Mouse (Mus musculus): ENCODE results near the gene Entpd1. TPM values are rescaled to one million over a fixed set of nuclear protein-coding genes. Genes with fewer than 3 reads are reported as not detected.

The Entpd1 gene
- polyA plus RNA-seq, 1 experiment from 2014 or later = 5.4 TPM

- Histone ChIP-seq H3K4me2 (replicated peaks; ENCODE audit: low read depth, low read length) (no peak overlapping the region), H3K36me3 (ENCODE audit: control insufficient read depth, insufficient read depth, low read length) (no peaks in the 10 kb centered on the region), H3K27me3 (ENCODE audit: control insufficient read depth, insufficient read depth, low read length) (no peaks in the 10 kb centered on the region), H3K9ac (ENCODE audit: low read depth, low read length) (no peak overlapping the region; the same call in 1 of the 2 replicates), H3K4me3 (ENCODE audit: low read length) (no peak overlapping the region), H3K4me1 (ENCODE audit: control insufficient read depth, insufficient read depth, low read length) (no peaks in the 10 kb centered on the region), H3K27ac (ENCODE audit: low read depth, low read length) (peak overlapping the region; percentile 37; the same call in 1 of the 2 replicates), H3K9me3 (ENCODE audit: control insufficient read depth, low read length) (no peaks in the 10 kb centered on the region)
- no peak for ATAC-seq (ENCODE audit: low FRiP score, low TSS enrichment)
- 55% methylated on average over 9 of the region's 9 CpGs for WGBS
Measured at GRCm38 (mm10) chr19:40647319-40648158, 35.4 kb downstream of the Entpd1 start.

- WGBS = 78% methylated on average over 5 of the region's 5 CpGs
- Histone ChIP-seq H3K4me3 (ENCODE audit: low read length) (no peak overlapping the region), H3K27me3 (ENCODE audit: control insufficient read depth, insufficient read depth, low read length) (no peaks in the 10 kb centered on the region), H3K4me2 (replicated peaks; ENCODE audit: low read depth, low read length) (no peak overlapping the region), H3K9ac (ENCODE audit: low read depth, low read length) (no peak overlapping the region), H3K36me3 (ENCODE audit: control insufficient read depth, insufficient read depth, low read length) (no peaks in the 10 kb centered on the region), H3K9me3 (ENCODE audit: control insufficient read depth, low read length) (no peaks in the 10 kb centered on the region), H3K4me1 (ENCODE audit: control insufficient read depth, insufficient read depth, low read length) (no peaks in the 10 kb centered on the region), H3K27ac (ENCODE audit: low read depth, low read length) (no peak overlapping the region)
- ATAC-seq (ENCODE audit: low FRiP score, low TSS enrichment) = no peak
Measured at GRCm38 (mm10) chr19:40650090-40650489, 37.9 kb downstream of the Entpd1 start.

GRCm38 (mm10) chr19:40656207-40656606 lies 44.0 kb downstream of the Entpd1 start:
- H3K36me3 ChIP-seq (ENCODE audit: control insufficient read depth, insufficient read depth, low read length) = no peaks in the 10 kb centered on the region
- no peaks in the 10 kb centered on the region for H3K27me3 ChIP-seq (ENCODE audit: control insufficient read depth, insufficient read depth, low read length)
- H3K4me3 ChIP-seq (ENCODE audit: low read length) = no peak overlapping the region
- ATAC-seq (ENCODE audit: low FRiP score, low TSS enrichment) = no peak
- H3K27ac ChIP-seq (ENCODE audit: low read depth, low read length) = no peak overlapping the region
- no peaks in the 10 kb centered on the region for H3K4me1 ChIP-seq (ENCODE audit: control insufficient read depth, insufficient read depth, low read length)
- 88% methylated on average over 5 of the region's 5 CpGs for WGBS
- H3K9ac ChIP-seq (ENCODE audit: low read depth, low read length) = no peak overlapping the region
- no peaks in the 10 kb centered on the region for H3K9me3 ChIP-seq (ENCODE audit: control insufficient read depth, low read length)
- H3K4me2 ChIP-seq (replicated peaks; ENCODE audit: low read depth, low read length) = no peak overlapping the region

- 69% methylated on average over 6 of the region's 6 CpGs for WGBS
- ATAC-seq (ENCODE audit: low FRiP score, low TSS enrichment) = no peak
- Histone ChIP-seq H3K9me3 (ENCODE audit: control insufficient read depth, low read length) (no peaks in the 10 kb centered on the region), H3K36me3 (ENCODE audit: control insufficient read depth, insufficient read depth, low read length) (no peaks in the 10 kb centered on the region), H3K4me3 (ENCODE audit: low read length) (no peak overlapping the region), H3K27me3 (ENCODE audit: control insufficient read depth, insufficient read depth, low read length) (no peaks in the 10 kb centered on the region), H3K4me2 (replicated peaks; ENCODE audit: low read depth, low read length) (no peak overlapping the region), H3K27ac (ENCODE audit: low read depth, low read length) (no peak overlapping the region), H3K4me1 (ENCODE audit: control insufficient read depth, insufficient read depth, low read length) (no peaks in the 10 kb centered on the region), H3K9ac (ENCODE audit: low read depth, low read length) (no peak overlapping the region)
Measured at GRCm38 (mm10) chr19:40658281-40658680, 46.1 kb downstream of the Entpd1 start.

- no peak for ATAC-seq (ENCODE audit: low FRiP score, low TSS enrichment)
- no peak overlapping the region for H3K9ac ChIP-seq (ENCODE audit: low read depth, low read length)
Measured at GRCm38 (mm10) chr19:40658935-40659334, 46.8 kb downstream of the Entpd1 start.

GRCm38 (mm10) chr19:40659651-40660478 lies 47.7 kb downstream of the Entpd1 start:
- Histone ChIP-seq H3K27me3 (ENCODE audit: control insufficient read depth, insufficient read depth, low read length) (no peaks in the 10 kb centered on the region), H3K4me1 (ENCODE audit: control insufficient read depth, insufficient read depth, low read length) (no peaks in the 10 kb centered on the region), H3K4me2 (replicated peaks; ENCODE audit: low read depth, low read length) (peak overlapping the region; percentile 47), H3K27ac (ENCODE audit: low read depth, low read length) (no peak overlapping the region), H3K9me3 (ENCODE audit: control insufficient read depth, low read length) (no peaks in the 10 kb centered on the region), H3K4me3 (ENCODE audit: low read length) (peak overlapping the region; percentile 35), H3K36me3 (ENCODE audit: control insufficient read depth, insufficient read depth, low read length) (no peaks in the 10 kb centered on the region), H3K9ac (ENCODE audit: low read depth, low read length) (peak overlapping the region; percentile 38; the same call in 1 of the 2 replicates)
- 3% methylated on average over 16 of the region's 16 CpGs for WGBS
- no peak for ATAC-seq (ENCODE audit: low FRiP score, low TSS enrichment)

More at GRCm38 (mm10) chr19:40658935-40659334, 46.8 kb downstream of the Entpd1 start:
- Histone ChIP-seq H3K4me3 (ENCODE audit: low read length) (no peak overlapping the region; the same call in 1 of the 2 replicates), H3K4me2 (replicated peaks; ENCODE audit: low read depth, low read length) (peak overlapping the region; percentile 47; the same call in 1 of the 2 replicates), H3K9me3 (ENCODE audit: control insufficient read depth, low read length) (no peaks in the 10 kb centered on the region), H3K4me1 (ENCODE audit: control insufficient read depth, insufficient read depth, low read length) (no peaks in the 10 kb centered on the region), H3K36me3 (ENCODE audit: control insufficient read depth, insufficient read depth, low read length) (no peaks in the 10 kb centered on the region), H3K27me3 (ENCODE audit: control insufficient read depth, insufficient read depth, low read length) (no peaks in the 10 kb centered on the region), H3K27ac (ENCODE audit: low read depth, low read length) (no peak overlapping the region)
- 39% methylated on average over 5 of the region's 5 CpGs for WGBS

- Histone ChIP-seq H3K27ac (ENCODE audit: low read depth, low read length) (no peak overlapping the region), H3K9me3 (ENCODE audit: control insufficient read depth, low read length) (no peaks in the 10 kb centered on the region), H3K27me3 (ENCODE audit: control insufficient read depth, insufficient read depth, low read length) (no peaks in the 10 kb centered on the region), H3K4me2 (replicated peaks; ENCODE audit: low read depth, low read length) (peak overlapping the region; percentile 47), H3K4me1 (ENCODE audit: control insufficient read depth, insufficient read depth, low read length) (no peaks in the 10 kb centered on the region), H3K36me3 (ENCODE audit: control insufficient read depth, insufficient read depth, low read length) (no peaks in the 10 kb centered on the region), H3K4me3 (ENCODE audit: low read length) (peak overlapping the region; percentile 35), H3K9ac (ENCODE audit: low read depth, low read length) (peak overlapping the region; percentile 38; the same call in 1 of the 2 replicates)
- WGBS = 10% methylated on average over 9 of the region's 9 CpGs
- no peak for ATAC-seq (ENCODE audit: low FRiP score, low TSS enrichment)
Measured at GRCm38 (mm10) chr19:40660510-40660909, 48.3 kb downstream of the Entpd1 start.

- H3K9me3 ChIP-seq (ENCODE audit: control insufficient read depth, low read length) = no peaks in the 10 kb centered on the region
- H3K27ac ChIP-seq (ENCODE audit: low read depth, low read length) = no peak overlapping the region
- H3K36me3 ChIP-seq (ENCODE audit: control insufficient read depth, insufficient read depth, low read length) = no peaks in the 10 kb centered on the region
- H3K4me1 ChIP-seq (ENCODE audit: control insufficient read depth, insufficient read depth, low read length) = no peaks in the 10 kb centered on the region
- H3K9ac ChIP-seq (ENCODE audit: low read depth, low read length) = no peak overlapping the region
- no peak for ATAC-seq (ENCODE audit: low FRiP score, low TSS enrichment)
- H3K27me3 ChIP-seq (ENCODE audit: control insufficient read depth, insufficient read depth, low read length) = no peaks in the 10 kb centered on the region
- H3K4me3 ChIP-seq (ENCODE audit: low read length) = no peak overlapping the region
- H3K4me2 ChIP-seq (replicated peaks; ENCODE audit: low read depth, low read length) = no peak overlapping the region; the same call in 1 of the 2 replicates
- 62% methylated on average over 2 of the region's 2 CpGs for WGBS
Measured at GRCm38 (mm10) chr19:40661108-40661507, 48.9 kb downstream of the Entpd1 start.

Data from kidney, embryonic 14.5 days (tissue).